Mouse (Mus musculus) kidney, adult 2 months (tissue): ENCODE data around the gene Myrf.

Experiments
- CTCF ChIP-seq: fragments of 200-500 bp; conservative IDR thresholded peaks from 2 replicates; pipeline ENCODE4 v1.5.1; 2011; ENCODE audit warnings: low read depth, mild to moderate bottlenecking, control low read depth, low read length, moderate library complexity, mixed read lengths; ENCODE audit not compliant: insufficient read depth, insufficient read length
- POLR2A ChIP-seq: fragments of 200-500 bp; IDR thresholded peaks from one replicate; pipeline ENCODE4 v1.6.1; 2011; ENCODE audit warnings: low read depth, low read length, control low read depth

DNA sequence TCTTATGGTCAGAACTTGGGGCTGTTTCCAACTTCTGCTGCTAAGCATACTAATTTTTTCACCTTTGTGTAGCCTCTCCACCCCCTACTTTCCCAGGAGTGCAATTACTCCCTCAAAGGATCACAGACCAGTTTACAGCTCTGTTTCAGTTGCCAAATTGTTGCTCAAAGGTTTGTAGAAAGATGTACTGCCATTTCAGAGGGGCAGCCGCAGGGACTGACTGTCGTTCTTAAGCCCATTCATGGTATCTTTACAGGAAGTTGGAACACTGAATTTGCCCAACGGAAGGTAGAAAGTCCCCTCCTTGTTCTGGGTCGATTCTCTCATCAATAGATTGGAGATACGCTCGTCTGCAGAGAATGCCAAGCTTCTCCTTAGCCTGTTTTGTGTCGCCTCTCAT is 69.2 kb downstream of the Myrf start:
- TF ChIP-seq CTCF (no peak), POLR2A (no peak)
